Mouse (Mus musculus) ovary, postnatal 14 days (tissue): ENCODE data around the gene Dnah11.

ENCODE experiments used
- DNase-seq: peaks from one replicate; pipeline ENCODE4 v3.0.0; 2022; ENCODE audit warnings: low spot score

Dnah11 gene

GRCm38 (mm10) chr12:118198386-118199093, at the start of gene Dnah11:
Dnah11 (minus strand) TSS chr12:118199043.
- DNase-seq: peak; percentile 48

DNA sequence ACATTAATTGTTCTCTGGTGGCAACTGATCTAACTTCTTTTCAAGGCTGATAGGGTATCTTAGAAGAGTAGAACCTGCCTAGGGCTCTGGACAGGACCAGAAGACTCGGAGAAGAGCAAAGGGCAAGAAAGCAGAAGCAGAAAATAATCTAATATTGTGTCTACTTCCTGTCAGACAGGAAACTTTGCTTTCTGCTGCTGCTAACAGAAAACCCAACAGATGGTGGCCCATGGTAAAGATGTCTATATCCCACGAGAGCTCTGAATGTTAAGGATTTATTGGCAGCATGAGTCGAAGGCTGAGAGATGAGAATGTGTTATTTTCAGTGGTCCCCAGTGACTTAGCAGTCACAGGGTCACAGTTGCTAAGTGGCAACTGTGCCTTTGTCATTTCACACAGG, 22.3 kb upstream of the Dnah11 start:
- no peak for DNase-seq

DNA sequence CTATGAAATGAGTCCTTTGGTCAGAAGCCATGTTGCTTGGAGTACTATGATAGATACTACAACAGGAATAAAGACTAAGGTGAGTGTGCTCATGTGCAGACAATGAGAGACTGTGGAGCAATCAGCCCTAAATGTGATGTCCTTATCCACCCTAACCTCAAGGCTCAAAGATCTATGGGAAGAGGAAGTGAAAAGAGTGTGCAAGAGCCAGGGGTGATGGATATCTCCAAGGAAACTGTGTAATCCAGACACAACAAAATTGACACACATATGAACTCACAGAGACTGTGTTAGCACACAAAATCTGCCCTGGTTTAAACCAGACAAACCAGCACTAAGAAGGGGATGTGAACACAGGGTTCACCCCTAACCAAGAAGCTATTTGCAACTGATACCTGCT, 21.2 kb upstream of the Dnah11 start:
- DNase-seq: no peak

GRCm38 (mm10) chr12:118212163-118212562, 13.3 kb upstream of the Dnah11 start:
- no peak for DNase-seq

- no peak for DNase-seq
These were observed 2.3 kb downstream of the Dnah11 start for GRCm38 (mm10) chr12:118196583-118196982.

GRCm38 (mm10) chr12:118189535-118189934, 9.3 kb downstream of the Dnah11 start:
- no peak for DNase-seq

- DNase-seq: no peak
These were observed 11.2 kb downstream of the Dnah11 start for GRCm38 (mm10) chr12:118187663-118188062.

DNA sequence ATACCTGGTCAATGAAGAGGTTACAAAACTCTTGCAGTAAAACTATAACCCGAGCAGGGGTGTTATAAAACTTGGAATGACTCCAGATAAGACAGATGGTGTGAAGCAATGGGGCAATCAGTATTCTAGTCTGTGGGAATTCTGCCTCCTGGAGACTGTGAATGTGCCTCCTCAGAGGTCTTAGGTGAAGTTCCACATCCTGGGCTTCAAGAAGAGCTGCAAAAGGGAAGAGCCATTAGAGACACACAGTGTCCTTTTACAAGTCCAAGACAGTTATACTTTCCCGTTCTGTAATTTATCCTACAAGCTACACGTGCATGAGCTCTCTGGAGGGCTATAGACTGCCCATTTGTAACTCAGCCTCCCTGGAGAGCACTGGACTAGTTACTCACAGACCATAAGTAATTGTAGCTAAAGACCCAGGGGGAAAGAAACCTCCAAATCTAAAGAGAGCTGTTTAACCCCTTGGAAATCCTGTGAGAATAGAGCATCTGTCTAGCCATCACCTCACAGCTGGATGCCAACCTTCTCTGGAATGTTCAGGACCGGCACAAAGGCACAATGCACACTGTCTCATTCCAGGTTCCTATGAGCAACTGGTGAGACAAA, 11.9 kb downstream of the Dnah11 start:
- no peak for DNase-seq

GRCm38 (mm10) chr12:118186120-118186880, 12.5 kb downstream of the Dnah11 start:
- no peak for DNase-seq

GRCm38 (mm10) chr12:118184731-118185130, 14.1 kb downstream of the Dnah11 start:
- DNase-seq: no peak

DNA sequence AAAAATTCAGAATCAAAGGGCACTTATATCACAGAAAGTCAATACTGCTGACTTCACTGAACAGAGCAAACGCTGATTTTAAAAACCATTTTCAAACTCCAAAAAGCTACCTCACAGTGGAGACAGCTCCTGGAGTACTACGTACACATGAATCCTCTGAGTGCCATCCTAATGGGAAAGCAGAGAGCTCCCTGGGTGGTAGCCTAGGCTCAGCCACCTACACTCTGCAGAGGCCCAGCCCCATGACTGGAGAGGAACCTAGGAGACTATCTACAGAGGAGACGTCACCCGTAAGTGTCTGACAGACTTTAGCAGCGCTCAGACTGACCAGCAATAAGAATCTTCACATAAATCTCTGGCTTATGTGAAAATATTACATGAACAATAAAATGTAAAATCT, 21.1 kb downstream of the Dnah11 start:
- no peak for DNase-seq

DNA sequence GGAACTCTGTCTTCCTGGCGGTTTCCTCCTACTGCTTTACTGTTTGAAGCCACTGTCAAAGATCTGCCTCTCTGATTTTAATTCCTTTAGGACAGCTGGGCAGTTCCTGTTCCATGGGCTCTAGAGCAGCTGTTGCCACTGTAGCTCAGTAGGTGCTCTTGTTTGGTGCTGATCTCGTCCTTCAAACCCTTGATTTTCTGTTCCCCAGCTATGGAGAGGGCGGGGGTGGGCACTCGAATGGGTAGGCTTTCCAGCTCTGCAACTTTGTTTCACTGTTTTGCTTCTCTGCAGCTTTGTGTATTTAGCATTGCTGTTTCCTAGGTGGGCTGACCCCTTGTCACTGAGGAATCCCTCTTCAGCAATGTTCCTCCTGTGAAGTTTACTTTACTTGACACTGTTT, 34.1 kb downstream of the Dnah11 start:
- no peak for DNase-seq

DNA sequence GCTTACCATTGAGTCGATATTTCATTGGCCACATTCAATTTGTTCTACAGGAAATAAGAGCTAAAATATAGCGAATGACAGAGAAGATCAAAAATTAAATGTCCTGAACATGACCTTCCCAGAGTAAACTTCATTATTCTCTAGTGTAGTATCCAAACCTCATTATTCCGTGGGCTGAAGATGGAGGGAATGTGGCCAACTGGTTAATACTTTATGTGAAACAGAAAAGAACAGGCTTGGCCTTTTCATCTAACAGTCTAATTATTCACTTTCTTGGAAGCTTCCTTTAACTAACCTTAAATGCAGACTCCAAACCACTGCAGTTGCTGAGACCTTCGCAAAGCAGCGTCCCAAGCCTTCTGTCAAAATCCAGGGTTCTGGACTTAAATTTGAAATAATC, 41.9 kb downstream of the Dnah11 start:
- no peak for DNase-seq

GRCm38 (mm10) chr12:118147521-118148033, 51.3 kb downstream of the Dnah11 start:
- no peak for DNase-seq

- no peak for DNase-seq
These were observed 70.7 kb downstream of the Dnah11 start for GRCm38 (mm10) chr12:118128116-118128515.

DNA sequence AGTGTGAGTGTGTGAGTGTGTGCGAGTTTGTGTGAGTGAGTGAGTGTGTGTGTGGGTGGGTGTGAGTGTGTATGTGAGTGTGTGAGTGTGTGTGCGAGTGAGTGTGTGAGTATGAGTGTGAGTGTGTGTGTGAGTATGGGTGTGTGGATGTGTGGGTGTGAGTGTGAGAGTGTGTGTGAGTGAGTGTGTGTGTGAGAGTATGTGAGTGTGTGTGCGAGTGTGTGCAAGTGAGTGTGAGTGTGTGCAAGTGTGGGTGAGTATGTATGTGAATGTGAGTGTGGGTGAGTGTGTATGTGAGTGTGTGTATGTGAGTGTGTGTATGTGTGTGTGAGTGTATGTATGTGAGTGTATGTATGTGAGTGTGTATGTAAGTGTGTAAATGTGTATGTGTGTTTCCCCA, 79.2 kb downstream of the Dnah11 start:
- DNase-seq: no peak

DNA sequence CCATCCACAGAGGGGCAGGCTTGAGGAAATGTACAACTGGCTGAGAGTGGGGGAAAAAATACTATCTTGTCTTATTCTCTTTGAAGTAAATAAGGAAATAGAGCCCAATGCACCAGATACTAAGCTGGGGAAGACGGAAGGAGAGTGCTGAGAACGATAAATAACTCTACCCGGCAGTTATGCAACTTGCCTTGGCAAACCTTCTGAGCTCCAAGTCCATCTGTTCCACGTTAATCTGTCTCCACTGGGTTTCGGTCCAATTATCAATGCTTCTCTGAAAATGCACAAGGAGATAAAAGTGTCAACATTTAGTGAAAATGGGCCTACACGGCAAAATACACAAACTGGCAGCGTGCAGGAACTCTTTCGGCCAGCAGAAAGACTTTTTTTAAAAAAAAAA, 86.2 kb downstream of the Dnah11 start:
- DNase-seq: peak; percentile 4

- no peak for DNase-seq
These were observed 86.9 kb downstream of the Dnah11 start for GRCm38 (mm10) chr12:118111896-118112295.

- no peak for DNase-seq
These were observed 91.1 kb downstream of the Dnah11 start for GRCm38 (mm10) chr12:118107719-118108118.

- DNase-seq: no peak
These were observed 94.3 kb downstream of the Dnah11 start for GRCm38 (mm10) chr12:118104520-118104919.

- no peak for DNase-seq
These were observed 99.1 kb downstream of the Dnah11 start for GRCm38 (mm10) chr12:118099694-118100093.

DNA sequence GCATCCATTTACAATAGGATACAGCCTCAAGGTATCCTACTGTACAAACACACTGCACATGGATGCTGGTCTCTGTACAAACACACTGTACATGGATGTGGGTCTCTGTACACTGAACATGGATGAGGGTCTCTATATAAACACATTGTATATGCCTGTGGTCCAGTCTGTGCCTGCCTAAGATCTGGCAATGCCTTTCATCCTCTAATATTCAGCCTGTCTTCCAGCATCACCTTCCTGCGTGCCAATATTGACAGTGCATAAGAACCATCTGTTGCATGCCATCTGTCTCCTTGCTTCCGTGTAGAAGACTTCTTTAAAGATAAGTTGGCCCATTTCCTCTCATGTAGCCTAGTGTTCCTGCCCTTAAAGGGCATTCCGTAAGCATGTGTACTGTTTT, 100.6 kb downstream of the Dnah11 start:
- DNase-seq: no peak

- no peak for DNase-seq
These were observed 103.9 kb downstream of the Dnah11 start for GRCm38 (mm10) chr12:118094946-118095345.
